Mouse (Mus musculus) C2C12 (cell line): ENCODE results near the gene H2-DMa. TPM values are rescaled to one million over a fixed set of nuclear protein-coding genes. Genes with fewer than 3 reads are reported as not detected.

Experiments used
- H3K27me3 ChIP-seq: one replicate; pipeline ENCODE4 v1.6.1; 2011; ENCODE audit not compliant: control insufficient read depth, insufficient read depth, insufficient read length
- H3K36me3 ChIP-seq: one replicate; pipeline ENCODE4 v1.6.1; 2011; ENCODE audit not compliant: control insufficient read depth, insufficient read depth
- H3K4me3 ChIP-seq: one replicate; pipeline ENCODE4 v1.5.1; 2011; ENCODE audit warnings: mild to moderate bottlenecking, control low read depth; ENCODE audit not compliant: poor library complexity, insufficient read depth, severe bottlenecking
- H3K79me2 ChIP-seq: one replicate; pipeline ENCODE4 v1.6.1; 2011; ENCODE audit not compliant: control insufficient read depth, insufficient read depth
- H3K79me3 ChIP-seq: one replicate; pipeline ENCODE4 v1.6.1; 2011; ENCODE audit warnings: low read depth, control low read depth
- H3ac ChIP-seq: one replicate; pipeline ENCODE3; 2011; ENCODE audit warnings: low read depth; ENCODE audit not compliant: control insufficient read depth, insufficient read length
- CEBPB ChIP-seq: IDR thresholded peaks from one replicate; pipeline ENCODE4 v1.6.1; 2011; ENCODE audit warnings: low read depth, mild to moderate bottlenecking, control low read depth, moderate library complexity
- CTCF ChIP-seq: IDR thresholded peaks from one replicate; pipeline ENCODE4 v1.5.1; 2011; ENCODE audit not compliant: control insufficient read depth, insufficient read depth, insufficient read length
- FOSL1 ChIP-seq: IDR thresholded peaks from one replicate; pipeline ENCODE4 v1.8.0; 2011; ENCODE audit warnings: mild to moderate bottlenecking, low read length; ENCODE audit not compliant: poor library complexity, insufficient read depth, severe bottlenecking
- MAX ChIP-seq: IDR thresholded peaks from one replicate; pipeline ENCODE4 v1.6.1; 2011; ENCODE audit warnings: mild to moderate bottlenecking, control low read depth
- MYOD1 ChIP-seq: IDR thresholded peaks from one replicate; pipeline ENCODE4 v1.6.1; 2011; ENCODE audit warnings: low read depth; ENCODE audit not compliant: control insufficient read depth, insufficient read length
- MYOG ChIP-seq: IDR thresholded peaks from one replicate; pipeline ENCODE4 v1.6.1; 2011; ENCODE audit not compliant: control insufficient read depth, insufficient read length; ENCODE audit errors: extremely low read depth
- USF1 ChIP-seq: IDR thresholded peaks from one replicate; pipeline ENCODE4 v1.6.1; 2011; ENCODE audit warnings: low read depth, mild to moderate bottlenecking, control low read depth, moderate library complexity
- polyA plus RNA-seq: library from polyadenylated mRNA; unstranded; fragments of >200 nt; fragmentation: generic; extraction: Trizol; gene quantifications from one replicate; pipeline ENCODE4 v1.2.1, GENCODE M21; 2012; ENCODE audit warnings: missing spikeins

Gene H2-DMa
- polyA plus RNA-seq, 1 experiment, result 5.2 TPM

GRCm38 (mm10) chr17:34114114-34114513 lies 5.2 kb upstream of the H2-DMa start:
- TF ChIP-seq CTCF, result no peak
- no peak for TF ChIP-seq USF1
- TF ChIP-seq MYOD1, result no peak
- no peak for TF ChIP-seq FOSL1
- no peak for TF ChIP-seq MAX
- TF ChIP-seq MYOG, result no peak
- no peak for TF ChIP-seq CEBPB
- Histone ChIP-seq H3K79me3 (peaks cover 57% of the 10 kb centered on the region), H3K36me3 (peaks cover 97% of the 10 kb centered on the region), H3ac (no peak overlapping the region), H3K27me3 (no peaks in the 10 kb centered on the region), H3K4me3 (no peak overlapping the region), H3K79me2 (peaks cover 72% of the 10 kb centered on the region)

GRCm38 (mm10) chr17:34116736-34117370 lies 2.5 kb upstream of the H2-DMa start:
- peak overlapping the region; percentile 86 for H3K4me3 ChIP-seq
- H3ac ChIP-seq, result peak overlapping the region; percentile 84
- no peak for TF ChIP-seq CEBPB
- TF ChIP-seq MYOG, result no peak
- TF ChIP-seq MAX, result no peak
- no peak for TF ChIP-seq MYOD1
- TF ChIP-seq FOSL1, result no peak
- TF ChIP-seq CTCF, result no peak
- peaks cover 73% of the 10 kb centered on the region for H3K36me3 ChIP-seq
- H3K27me3 ChIP-seq, result no peaks in the 10 kb centered on the region
- H3K79me3 ChIP-seq, result peaks cover 67% of the 10 kb centered on the region
- peaks cover 97% of the 10 kb centered on the region for H3K79me2 ChIP-seq

- Histone ChIP-seq H3K36me3 (peaks cover 65% of the 10 kb centered on the region), H3K79me3 (peaks cover 65% of the 10 kb centered on the region), H3K27me3 (no peaks in the 10 kb centered on the region), H3ac (peak overlapping the region; percentile 96), H3K79me2 (peaks cover 95% of the 10 kb centered on the region), H3K4me3 (peak overlapping the region; percentile 86)
- TF ChIP-seq CEBPB (no peak), USF1 (peak; percentile 37)
Measured at GRCm38 (mm10) chr17:34117421-34118112, 1.8 kb upstream of the H2-DMa start.

- H3K4me3 ChIP-seq, result peak overlapping the region; percentile 86
- peak overlapping the region; percentile 96 for H3ac ChIP-seq
- no peak for TF ChIP-seq MYOD1
- TF ChIP-seq FOSL1, result no peak
- no peak for TF ChIP-seq MAX
- no peak for TF ChIP-seq CTCF
- no peak for TF ChIP-seq MYOG
- no peak for TF ChIP-seq CEBPB
- no peak for TF ChIP-seq USF1
- no peaks in the 10 kb centered on the region for H3K27me3 ChIP-seq
- H3K36me3 ChIP-seq, result peaks cover 58% of the 10 kb centered on the region
- H3K79me3 ChIP-seq, result peaks cover 70% of the 10 kb centered on the region
- peaks cover 95% of the 10 kb centered on the region for H3K79me2 ChIP-seq
Measured at GRCm38 (mm10) chr17:34118113-34118872, 1.0 kb upstream of the H2-DMa start.

GRCm38 (mm10) chr17:34118873-34119248 lies 480 bp upstream of the H2-DMa start:
- Histone ChIP-seq H3K79me2 (peaks cover 95% of the 10 kb centered on the region), H3K36me3 (peaks cover 52% of the 10 kb centered on the region), H3K27me3 (no peaks in the 10 kb centered on the region), H3ac (peak overlapping the region; percentile 96), H3K4me3 (peak overlapping the region; percentile 86), H3K79me3 (peaks cover 72% of the 10 kb centered on the region)
- TF ChIP-seq FOSL1, result no peak
- TF ChIP-seq CEBPB, result no peak
